Mouse (Mus musculus) megakaryocyte, embryonic 14.5 days (primary cell): ENCODE results near the gene Ascl5. TPM values are rescaled to one million over a fixed set of nuclear protein-coding genes. Genes with fewer than 3 reads are reported as not detected.

Experiments used
- H3K27me3 ChIP-seq: replicated peaks from 2 replicates; pipeline ENCODE3; 2012; ENCODE audit warnings: inconsistent platforms
- H3K36me3 ChIP-seq: replicated peaks from 2 replicates; pipeline ENCODE3; 2012; ENCODE audit warnings: low read length, inconsistent platforms, mixed read lengths
- H3K4me1 ChIP-seq: 2 replicates; pipeline ENCODE4 v1.6.1; 2012; ENCODE audit warnings: inconsistent platforms
- H3K4me3 ChIP-seq: replicated peaks from 2 replicates; pipeline ENCODE3; 2012; ENCODE audit warnings: moderate library complexity, mild to moderate bottlenecking, inconsistent platforms
- H3K9me3 ChIP-seq: 2 replicates; pipeline ENCODE4 v1.6.1; 2012; ENCODE audit warnings: inconsistent platforms
- FLI1 ChIP-seq: IDR thresholded peaks from 2 replicates; pipeline ENCODE4 v1.6.1; 2012; ENCODE audit warnings: low read length, inconsistent platforms, mixed read lengths
- GATA1 ChIP-seq: IDR thresholded peaks from 3 replicates; pipeline ENCODE4 v1.6.1; 2012; ENCODE audit warnings: mixed read lengths, low read length, inconsistent platforms, borderline replicate concordance
- polyA plus RNA-seq: library from polyadenylated mRNA; stranded (reverse); fragments of >175 nt; gene quantifications from 2 replicates; pipeline ENCODE4 v1.2.3, GENCODE M21; 2012; ENCODE audit warnings: low replicate concordance; ENCODE audit not compliant: insufficient read depth

Ascl5 gene
- polyA plus RNA-seq, 1 experiment, result not detected

- no peaks in the 10 kb centered on the region for H3K36me3 ChIP-seq
Observed at GRCm38 (mm10) chr1:136076086-136076485, 25.5 kb downstream of the Ascl5 start.

GRCm38 (mm10) chr1:136077656-136078055 is 27.1 kb downstream of the Ascl5 start:
- TF ChIP-seq FLI1, result no peak
- TF ChIP-seq GATA1, result no peak
- Histone ChIP-seq H3K9me3 (peaks cover 9% of the 10 kb centered on the region), H3K4me1 (peaks cover 13% of the 10 kb centered on the region), H3K4me3 (no peak overlapping the region), H3K27me3 (peaks cover 59% of the 10 kb centered on the region), H3K36me3 (no peaks in the 10 kb centered on the region)

More at GRCm38 (mm10) chr1:136076086-136076485, 25.5 kb downstream of the Ascl5 start:
- peaks cover 13% of the 10 kb centered on the region for H3K4me1 ChIP-seq
- TF ChIP-seq FLI1, result no peak
- TF ChIP-seq GATA1, result no peak
- H3K27me3 ChIP-seq, result peaks cover 71% of the 10 kb centered on the region
- H3K9me3 ChIP-seq, result no peaks in the 10 kb centered on the region
- H3K4me3 ChIP-seq, result no peak overlapping the region

- H3K4me3 ChIP-seq, result no peak overlapping the region
- H3K36me3 ChIP-seq, result no peaks in the 10 kb centered on the region
- TF ChIP-seq GATA1 (no peak), FLI1 (no peak)
- peaks cover 68% of the 10 kb centered on the region for H3K27me3 ChIP-seq
- H3K4me1 ChIP-seq, result peaks cover 7% of the 10 kb centered on the region
- H3K9me3 ChIP-seq, result peaks cover 12% of the 10 kb centered on the region
Observed at GRCm38 (mm10) chr1:136081161-136081560, 30.6 kb downstream of the Ascl5 start.

DNA sequence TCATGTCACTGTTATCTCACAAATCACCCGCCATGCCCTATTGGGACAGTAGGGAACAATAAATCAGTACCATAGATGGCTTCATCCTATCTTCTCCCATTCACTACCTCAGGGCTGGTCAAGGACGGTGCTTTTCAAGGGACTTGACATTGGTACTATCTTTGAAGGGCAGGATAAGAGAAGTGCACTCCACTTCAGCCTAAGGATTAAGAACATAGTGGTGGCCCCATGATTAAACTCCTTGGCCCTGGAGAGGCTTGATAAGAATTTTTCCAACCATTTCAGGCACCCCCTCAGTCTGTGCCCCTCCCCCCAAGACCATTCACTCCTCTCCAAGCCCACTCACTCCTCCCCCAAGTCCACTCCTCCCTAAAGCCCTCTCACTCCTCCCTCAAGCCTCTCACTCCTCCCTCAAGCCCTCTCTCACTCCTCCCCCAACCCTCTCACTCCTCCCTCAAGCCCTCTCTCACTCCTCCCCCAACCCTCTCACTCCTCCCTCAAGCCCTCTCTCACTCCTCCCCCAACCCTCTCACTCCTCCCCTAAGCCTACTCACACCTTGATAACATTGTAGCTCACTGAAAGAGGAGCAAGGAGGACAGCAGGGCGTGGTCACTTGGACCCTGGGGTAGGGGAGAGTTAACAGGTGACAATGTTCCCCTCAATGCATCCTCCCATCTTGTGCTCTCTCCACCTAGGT is 35.5 kb downstream of the Ascl5 start:
- Histone ChIP-seq H3K4me3 (no peak overlapping the region), H3K27me3 (peaks cover 73% of the 10 kb centered on the region), H3K36me3 (no peaks in the 10 kb centered on the region), H3K4me1 (peaks cover 3% of the 10 kb centered on the region), H3K9me3 (peaks cover 12% of the 10 kb centered on the region)
- TF ChIP-seq FLI1, result no peak
- no peak for TF ChIP-seq GATA1

- peaks cover 90% of the 10 kb centered on the region for H3K27me3 ChIP-seq
- H3K4me1 ChIP-seq, result peaks cover 4% of the 10 kb centered on the region
- H3K9me3 ChIP-seq, result no peaks in the 10 kb centered on the region
- TF ChIP-seq GATA1, result no peak
- TF ChIP-seq FLI1, result no peak
- H3K4me3 ChIP-seq, result no peak overlapping the region
- no peaks in the 10 kb centered on the region for H3K36me3 ChIP-seq
Observed at GRCm38 (mm10) chr1:136089368-136090165, 39.0 kb downstream of the Ascl5 start.

- H3K4me1 ChIP-seq, result peaks cover 7% of the 10 kb centered on the region
- H3K27me3 ChIP-seq, result peaks cover 88% of the 10 kb centered on the region
- peaks cover 10% of the 10 kb centered on the region for H3K9me3 ChIP-seq
- TF ChIP-seq FLI1, result no peak
- TF ChIP-seq GATA1, result no peak
- no peaks in the 10 kb centered on the region for H3K36me3 ChIP-seq
- H3K4me3 ChIP-seq, result no peak overlapping the region
Observed at GRCm38 (mm10) chr1:136093726-136094125, 43.1 kb downstream of the Ascl5 start.

GRCm38 (mm10) chr1:136094807-136095206 is 44.2 kb downstream of the Ascl5 start:
- peaks cover 79% of the 10 kb centered on the region for H3K27me3 ChIP-seq
- H3K4me3 ChIP-seq, result no peak overlapping the region
- TF ChIP-seq GATA1, result no peak
- TF ChIP-seq FLI1, result no peak
- H3K4me1 ChIP-seq, result peaks cover 7% of the 10 kb centered on the region
- peaks cover 21% of the 10 kb centered on the region for H3K9me3 ChIP-seq
- H3K36me3 ChIP-seq, result peaks cover 3% of the 10 kb centered on the region

Other genes with a start within 250 kb of the Ascl5 start
- gene Lad1, start 232.2 kb upstream of the Ascl5 start, polyA plus RNA-seq, result 0.07 TPM in 1 of 2 replicates, not detected in the other
- gene Tnnt2, start 214.4 kb upstream of the Ascl5 start, polyA plus RNA-seq, result 0.59 TPM in 1 of 2 replicates, not detected in the other
- gene Pkp1, start 131.6 kb upstream of the Ascl5 start, polyA plus RNA-seq, result 0.04 TPM in 1 of 2 replicates, not detected in the other
- 0.12 and 0.43 TPM in 2 replicates for gene Igfn1, start 44.5 kb upstream of the Ascl5 start, polyA plus RNA-seq
- gene Tmem9, start 42.7 kb upstream of the Ascl5 start, polyA plus RNA-seq, result 6.0 and 24.1 TPM in 2 replicates
- not detected in 2 replicates for gene Cacna1s, start 1.9 kb downstream of the Ascl5 start, polyA plus RNA-seq
- gene Kif21b, start 80.6 kb downstream of the Ascl5 start, polyA plus RNA-seq, result 8.3 and 9.3 TPM in 2 replicates
- not detected in 2 replicates for gene Mroh3, start 162.0 kb downstream of the Ascl5 start, polyA plus RNA-seq
- not detected in 2 replicates for gene Inava, start 183.5 kb downstream of the Ascl5 start, polyA plus RNA-seq
- not detected in 2 replicates for gene Gpr25, start 210.1 kb downstream of the Ascl5 start, polyA plus RNA-seq